Mouse (Mus musculus) telencephalon, adult 2 months (tissue): ENCODE results near the gene Scap.
"Not testable (repeated sequence)": the region's sequence is repeated elsewhere in the genome, so short reads cannot be mapped to it uniquely, and the experiment has no call there.

ENCODE experiments used
- DNase-seq: peaks from one replicate; pipeline ENCODE4 v3.0.0-alpha.2; 2011; ENCODE audit warnings: low read depth, low spot score

Scap gene

GRCm38 (mm10) chr9:110381292-110381691, 48.2 kb downstream of the Scap start:
- DNase-seq: no peak

GRCm38 (mm10) chr9:110384369-110384929, 51.4 kb downstream of the Scap start:
- DNase-seq: no peak

- no peak for DNase-seq
Measured at GRCm38 (mm10) chr9:110388011-110388410, 54.9 kb downstream of the Scap start.

- no peak for DNase-seq
Measured at GRCm38 (mm10) chr9:110390843-110391242, 57.8 kb downstream of the Scap start.

- no peak for DNase-seq
Measured at GRCm38 (mm10) chr9:110393295-110393694, 60.2 kb downstream of the Scap start.

GRCm38 (mm10) chr9:110400650-110401049, 67.6 kb downstream of the Scap start:
- DNase-seq: no peak

- DNase-seq: no peak
Measured at GRCm38 (mm10) chr9:110402731-110403130, 69.6 kb downstream of the Scap start.

- DNase-seq: not testable (repeated sequence)
Measured at GRCm38 (mm10) chr9:110403240-110403639, 70.2 kb downstream of the Scap start.

- no peak for DNase-seq
Measured at GRCm38 (mm10) chr9:110407311-110408098, 74.4 kb downstream of the Scap start.

- peak; percentile 98 for DNase-seq
Measured at GRCm38 (mm10) chr9:110408099-110408773, 75.1 kb downstream of the Scap start, which contains the start of gene Ptpn23. TSS of gene Ptpn23 (minus strand) at chr9:110408213.

GRCm38 (mm10) chr9:110410908-110411887, 78.1 kb downstream of the Scap start:
- DNase-seq: peak; percentile 55

- DNase-seq: no peak
Measured at GRCm38 (mm10) chr9:110412926-110413325, 79.8 kb downstream of the Scap start.

- DNase-seq: no peak
Measured at GRCm38 (mm10) chr9:110413785-110414184, 80.7 kb downstream of the Scap start.

- no peak for DNase-seq
Measured at GRCm38 (mm10) chr9:110419511-110420112, 86.5 kb downstream of the Scap start, which contains the start of gene Ngp. TSS of gene Ngp (plus strand) at chr9:110419747.

GRCm38 (mm10) chr9:110431241-110431640, 98.2 kb downstream of the Scap start:
- DNase-seq: peak; percentile 92

GRCm38 (mm10) chr9:110433045-110433444, 100.0 kb downstream of the Scap start:
- no peak for DNase-seq
